Mouse (Mus musculus): Measurements from ENCODE around the gene Elovl7. TPM values are rescaled to one million over a fixed set of nuclear protein-coding genes. Genes with fewer than 3 reads are reported as not detected.
A peak's percentile ranks its signal among the peaks of the same experiment; 100 is the strongest.

Elovl7 gene
- polyA plus RNA-seq, 1 experiment from 2014 or later, result 3.7 TPM

DNA sequence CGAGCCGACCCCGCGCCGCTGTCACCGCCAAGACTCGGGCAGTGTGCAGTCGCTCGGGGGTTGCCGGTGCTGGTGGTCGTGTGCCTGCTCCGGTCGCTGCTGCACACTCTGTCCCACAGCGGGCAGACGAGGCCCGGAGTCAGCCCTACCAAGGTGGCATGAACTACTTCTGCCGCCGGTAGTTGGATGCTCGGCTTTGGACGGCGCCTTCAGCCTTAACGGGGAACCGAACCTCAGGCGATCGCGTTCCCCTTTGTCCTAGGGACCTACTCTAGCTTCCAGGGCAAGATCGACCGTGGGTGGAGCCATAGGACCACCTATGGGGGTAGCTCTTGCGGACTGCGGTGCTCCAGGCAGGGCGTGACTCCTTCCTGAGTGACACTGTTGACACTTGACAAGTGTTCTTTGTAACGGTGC, 102.3 kb downstream of the Elovl7 start:
- ATAC-seq, result peak; percentile 62
- no peak for TF ChIP-seq EP300 (IDR thresholded peaks at IDR 0.05; ENCODE audit: low read depth)
- TF ChIP-seq CTCF (IDR thresholded peaks at IDR 0.05; ENCODE audit: low read depth), result no peak
- Histone ChIP-seq H3K9ac (replicated peaks) (peak overlapping the region; percentile 86), H3K4me3 (ENCODE audit: low read depth, low read length) (peak overlapping the region; percentile 94), H3K9me3 (ENCODE audit: low read length) (no peaks in the 10 kb centered on the region), H3K27me3 (ENCODE audit: insufficient read depth, low read length) (no peaks in the 10 kb centered on the region), H3K4me1 (ENCODE audit: insufficient read depth) (peaks cover 20% of the 10 kb centered on the region), H3K36me3 (replicated peaks; ENCODE audit: insufficient read depth, low read length) (no peaks in the 10 kb centered on the region), H3K4me2 (ENCODE audit: low read depth, low read length) (peak overlapping the region; percentile 99), H3K27ac (ENCODE audit: low read depth) (peak overlapping the region; percentile 99)
- WGBS (ENCODE audit: insufficient replicate concordance), result 0% methylated on average over 27 of the region's 32 CpGs
- DNase-seq, result peak; percentile 60

GRCm38 (mm10) chr13:108317414-108317813, 103.2 kb downstream of the Elovl7 start:
- no peak for ATAC-seq
- TF ChIP-seq EP300 (IDR thresholded peaks at IDR 0.05; ENCODE audit: low read depth) (no peak), CTCF (IDR thresholded peaks at IDR 0.05; ENCODE audit: low read depth) (no peak)
- WGBS (ENCODE audit: insufficient replicate concordance), result 86% methylated on average over 2 of the region's 2 CpGs
- Histone ChIP-seq H3K9ac (replicated peaks) (peak overlapping the region; percentile 86), H3K9me3 (ENCODE audit: low read length) (no peaks in the 10 kb centered on the region), H3K4me2 (ENCODE audit: low read depth, low read length) (peak overlapping the region; percentile 99), H3K36me3 (replicated peaks; ENCODE audit: insufficient read depth, low read length) (no peaks in the 10 kb centered on the region), H3K4me1 (ENCODE audit: insufficient read depth) (peaks cover 20% of the 10 kb centered on the region), H3K27ac (ENCODE audit: low read depth) (0 out of 2 replicates have a peak overlapping the region, but pooled peaks have one; percentile 99), H3K4me3 (ENCODE audit: low read depth, low read length) (peak overlapping the region; percentile 94), H3K27me3 (ENCODE audit: insufficient read depth, low read length) (no peaks in the 10 kb centered on the region)
- DNase-seq, result no peak

DNA sequence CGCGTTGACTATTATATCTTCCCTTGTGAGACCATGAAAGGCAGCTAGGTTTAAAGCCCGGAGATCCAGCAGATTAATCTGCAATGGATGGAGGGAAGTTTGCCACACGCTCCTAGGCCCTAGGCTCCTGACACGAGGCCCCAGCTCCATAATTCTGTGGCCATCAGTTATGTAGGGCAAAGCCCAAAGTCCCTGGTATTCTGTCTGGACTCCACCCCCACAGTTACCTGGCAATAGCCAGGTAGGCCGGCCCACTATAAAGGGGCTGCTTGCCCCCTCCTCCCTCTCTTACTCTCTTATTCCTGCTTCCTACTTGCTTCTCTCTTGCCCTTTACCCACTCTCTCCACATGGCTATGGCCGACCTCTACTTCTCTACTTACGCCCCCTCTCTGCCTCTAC, 104.8 kb downstream of the Elovl7 start:
- no peak overlapping the region for H3K4me3 ChIP-seq (ENCODE audit: low read depth, low read length)
- WGBS (ENCODE audit: insufficient replicate concordance), result 94% methylated on average over 8 of the region's 8 CpGs
- H3K27ac ChIP-seq (ENCODE audit: low read depth), result no peak overlapping the region
- ATAC-seq, result no peak
- H3K9me3 ChIP-seq (ENCODE audit: low read length), result no peaks in the 10 kb centered on the region
- no peak overlapping the region for H3K9ac ChIP-seq (replicated peaks)
- peaks cover 20% of the 10 kb centered on the region for H3K4me1 ChIP-seq (ENCODE audit: insufficient read depth)
- no peak for DNase-seq
- H3K27me3 ChIP-seq (ENCODE audit: insufficient read depth, low read length), result no peaks in the 10 kb centered on the region
- H3K36me3 ChIP-seq (replicated peaks; ENCODE audit: insufficient read depth, low read length), result peaks cover 2% of the 10 kb centered on the region; the same call in 1 of the 2 replicates
- H3K4me2 ChIP-seq (ENCODE audit: low read depth, low read length), result no peak overlapping the region
- no peak for TF ChIP-seq CTCF (IDR thresholded peaks at IDR 0.05; ENCODE audit: low read depth)
- no peak for TF ChIP-seq EP300 (IDR thresholded peaks at IDR 0.05; ENCODE audit: low read depth)

- Histone ChIP-seq H3K9me3 (ENCODE audit: low read length) (no peaks in the 10 kb centered on the region), H3K36me3 (replicated peaks; ENCODE audit: insufficient read depth, low read length) (peaks cover 13% of the 10 kb centered on the region), H3K27me3 (ENCODE audit: insufficient read depth, low read length) (no peaks in the 10 kb centered on the region), H3K9ac (replicated peaks) (no peak overlapping the region), H3K4me3 (ENCODE audit: low read depth, low read length) (no peak overlapping the region), H3K27ac (ENCODE audit: low read depth) (no peak overlapping the region), H3K4me1 (ENCODE audit: insufficient read depth) (peaks cover 16% of the 10 kb centered on the region), H3K4me2 (ENCODE audit: low read depth, low read length) (no peak overlapping the region)
- DNase-seq (no peak), ATAC-seq (no peak)
- WGBS (ENCODE audit: insufficient replicate concordance), result 84% methylated on average over 8 of the region's 8 CpGs
- TF ChIP-seq EP300 (IDR thresholded peaks at IDR 0.05; ENCODE audit: low read depth), result no peak
- TF ChIP-seq CTCF (IDR thresholded peaks at IDR 0.05; ENCODE audit: low read depth), result no peak
Measured at GRCm38 (mm10) chr13:108320216-108320615, 106.0 kb downstream of the Elovl7 start.

GRCm38 (mm10) chr13:108322466-108322865, 108.3 kb downstream of the Elovl7 start:
- Histone ChIP-seq H3K4me2 (ENCODE audit: low read depth, low read length) (no peak overlapping the region), H3K9me3 (ENCODE audit: low read length) (no peaks in the 10 kb centered on the region), H3K4me1 (ENCODE audit: insufficient read depth) (peaks cover 4% of the 10 kb centered on the region; the same call in 1 of the 2 replicates), H3K9ac (replicated peaks) (no peak overlapping the region), H3K27me3 (ENCODE audit: insufficient read depth, low read length) (no peaks in the 10 kb centered on the region), H3K27ac (ENCODE audit: low read depth) (no peak overlapping the region), H3K36me3 (replicated peaks; ENCODE audit: insufficient read depth, low read length) (peaks cover 22% of the 10 kb centered on the region), H3K4me3 (ENCODE audit: low read depth, low read length) (no peak overlapping the region)
- ATAC-seq, result no peak
- 94% methylated on average over 2 of the region's 2 CpGs for WGBS (ENCODE audit: insufficient replicate concordance)
- TF ChIP-seq EP300 (IDR thresholded peaks at IDR 0.05; ENCODE audit: low read depth) (no peak), CTCF (IDR thresholded peaks at IDR 0.05; ENCODE audit: low read depth) (no peak)
- no peak for DNase-seq

GRCm38 (mm10) chr13:108323317-108323716, 109.1 kb downstream of the Elovl7 start:
- WGBS (ENCODE audit: insufficient replicate concordance), result 85% methylated on average over 2 of the region's 2 CpGs
- Histone ChIP-seq H3K9ac (replicated peaks) (no peak overlapping the region), H3K9me3 (ENCODE audit: low read length) (no peaks in the 10 kb centered on the region), H3K4me2 (ENCODE audit: low read depth, low read length) (no peak overlapping the region), H3K4me3 (ENCODE audit: low read depth, low read length) (no peak overlapping the region), H3K27me3 (ENCODE audit: insufficient read depth, low read length) (no peaks in the 10 kb centered on the region), H3K4me1 (ENCODE audit: insufficient read depth) (0 out of 2 replicates have a peak, but pooled peaks cover 2% of the 10 kb centered on the region), H3K36me3 (replicated peaks; ENCODE audit: insufficient read depth, low read length) (peaks cover 22% of the 10 kb centered on the region), H3K27ac (ENCODE audit: low read depth) (no peak overlapping the region)
- ATAC-seq (no peak), DNase-seq (no peak)
- no peak for TF ChIP-seq CTCF (IDR thresholded peaks at IDR 0.05; ENCODE audit: low read depth)

All from liver, postnatal 0 days (tissue).